ENCODE assay signal across 7 mouse cellular contexts in the genomic region with DNA sequence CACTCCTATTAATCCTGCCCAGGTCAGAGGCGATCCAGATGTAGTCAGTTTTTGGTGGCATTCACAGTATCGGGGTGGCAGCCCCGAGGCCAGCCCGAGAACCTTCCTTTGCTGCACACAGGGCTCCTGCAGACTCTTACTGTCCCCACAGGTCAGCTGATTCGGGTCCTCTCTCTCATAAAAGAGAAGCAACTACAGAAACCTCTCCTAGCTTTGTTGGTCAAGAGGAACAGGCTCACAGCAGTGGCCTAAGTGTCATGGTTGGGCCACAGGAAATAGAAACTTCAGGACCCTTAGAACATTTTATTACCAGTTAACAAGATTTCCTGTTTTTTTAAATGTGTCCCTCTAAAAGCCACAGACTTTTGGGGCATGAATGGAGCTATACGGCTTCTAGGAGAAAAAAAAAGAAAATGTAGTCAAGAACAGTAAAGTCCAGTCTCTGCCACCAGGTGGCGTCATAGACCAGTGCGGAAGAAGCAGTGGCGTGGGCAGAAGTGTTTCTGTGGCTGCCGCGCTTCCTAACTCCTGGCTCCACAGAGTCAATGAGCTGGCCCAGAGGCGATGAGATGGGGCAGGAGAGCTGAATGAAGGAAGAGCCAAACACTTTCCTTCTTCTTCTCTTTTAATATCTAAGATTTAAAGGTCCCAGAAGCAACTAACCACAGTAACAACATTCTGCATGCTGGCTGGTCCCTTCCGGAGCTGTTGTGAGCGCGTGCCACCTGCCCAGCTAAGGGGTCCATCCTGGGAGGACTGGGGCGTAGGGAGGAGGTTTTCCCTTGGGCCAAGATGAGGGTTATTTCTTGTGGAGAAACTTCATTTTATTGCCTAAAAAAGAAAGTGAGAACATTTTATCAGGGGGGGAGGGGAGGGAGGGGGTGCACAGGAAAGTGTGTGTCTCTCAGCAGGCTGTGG. TPM values are rescaled to one million over a fixed set of nuclear protein-coding genes. Genes with fewer than 3 reads are reported as not detected.
DNase-seq lines count a peak whose midpoint lies in the region; ATAC-seq and TF ChIP-seq lines count a peak whose summit lies in the region.

No protein-coding gene starts in this region.

- peak; percentile 94 for TF ChIP-seq CTCF in intestine, postnatal 0 days (IDR thresholded peaks at IDR 0.05; ENCODE audit: low read depth)

- H3K36me3 ChIP-seq in intestine, postnatal 0 days (ENCODE audit: control insufficient read depth, insufficient read depth) = no peaks in the 10 kb centered on the region; the same call in 1 of the 2 replicates
- H3K36me3 ChIP-seq in midbrain, embryonic 13.5 days = peaks cover 48% of the 10 kb centered on the region

- H3K27me3 ChIP-seq in intestine, postnatal 0 days (replicated peaks; ENCODE audit: control insufficient read depth, insufficient read depth, low read length) = no peaks in the 10 kb centered on the region
- no peaks in the 10 kb centered on the region for H3K27me3 ChIP-seq in midbrain, embryonic 13.5 days

- H3K4me3 ChIP-seq in intestine, postnatal 0 days (ENCODE audit: low read depth, low read length) = no peak overlapping the region
- H3K4me3 ChIP-seq in midbrain, embryonic 13.5 days (replicated peaks) = no peak overlapping the region

- 46% methylated on average over 16 of the region's 16 CpGs for WGBS in intestine, postnatal 0 days
- 52% methylated on average over 16 of the region's 16 CpGs for WGBS in midbrain, embryonic 13.5 days

- H3K27ac ChIP-seq in intestine, postnatal 0 days (ENCODE audit: low read depth, low read length) = no peak overlapping the region
- no peak overlapping the region for H3K27ac ChIP-seq in midbrain, embryonic 13.5 days

- intact Hi-C loops in left cerebral cortex, postnatal 4 days (cut with DNase I) = loop anchor here (2.0 kb wide), 1 partner anchor 100 kb away; no protein-coding TSS in a partner anchor

- no peaks in the 10 kb centered on the region for H3K9me3 ChIP-seq in intestine, postnatal 0 days (ENCODE audit: control insufficient read depth)
- no peaks in the 10 kb centered on the region for H3K9me3 ChIP-seq in midbrain, embryonic 13.5 days

- H3K4me1 ChIP-seq in intestine, postnatal 0 days (replicated peaks; ENCODE audit: control insufficient read depth, insufficient read depth, low read length) = no peaks in the 10 kb centered on the region; the same call in 1 of the 2 replicates
- no peaks in the 10 kb centered on the region for H3K4me1 ChIP-seq in midbrain, embryonic 13.5 days (replicated peaks)

- H3K4me2 ChIP-seq in intestine, postnatal 0 days (replicated peaks; ENCODE audit: low read depth) = peak overlapping the region; percentile 44
- no peak overlapping the region for H3K4me2 ChIP-seq in midbrain, embryonic 13.5 days (replicated peaks)

- DNase-seq in adrenal gland, postnatal 10 days = peak; percentile 87
- DNase-seq in embryo, embryonic 11.5 days (ENCODE audit: low read depth, low spot score) = peak; percentile 56
- DNase-seq in heart, adult 11 months = peak; percentile 95
- peak; percentile 86 for DNase-seq in left cerebral cortex, postnatal 4 days
- DNase-seq in skeletal muscle tissue, adult 2 months (ENCODE audit: low read depth, low spot score) = peak; percentile 65

- ATAC-seq in intestine, postnatal 0 days = peak; percentile 43; the same call in 1 of the 2 replicates
- peak; percentile 79 for ATAC-seq in midbrain, embryonic 13.5 days

- no peak overlapping the region for H3K9ac ChIP-seq in intestine, postnatal 0 days (ENCODE audit: low read depth, low read length)
- no peak overlapping the region for H3K9ac ChIP-seq in midbrain, embryonic 13.5 days (replicated peaks)

RNA-seq across cellular contexts. Expression of a gene that starts 42.6 kb away (rescaled TPM):
- 10 to 100 TPM; 70.7 to 71.5 TPM for total RNA-seq in adrenal gland, postnatal 10 days (2021)
- polyA plus RNA-seq in intestine, postnatal 0 days (2015; fragmentation: Nextera tagmentation; extraction: Ambion mirVana) = 81.9 and 83.1 TPM in 2 replicates
- 100 to 1,000 TPM; 178 to 181 TPM for total RNA-seq in left cerebral cortex, postnatal 4 days (2021)
- 242 and 259 TPM in 2 replicates for polyA plus RNA-seq in midbrain, embryonic 13.5 days (2015; fragmentation: Nextera tagmentation; extraction: Ambion mirVana)
